Mouse (Mus musculus): ENCODE results near the gene Ppox. TPM values are rescaled to one million over a fixed set of nuclear protein-coding genes. Genes with fewer than 3 reads are reported as not detected.

Ppox gene
- total and polyA plus RNA-seq, 3 experiments = 9.7 to 31.4 (median 12.0) TPM

DNA sequence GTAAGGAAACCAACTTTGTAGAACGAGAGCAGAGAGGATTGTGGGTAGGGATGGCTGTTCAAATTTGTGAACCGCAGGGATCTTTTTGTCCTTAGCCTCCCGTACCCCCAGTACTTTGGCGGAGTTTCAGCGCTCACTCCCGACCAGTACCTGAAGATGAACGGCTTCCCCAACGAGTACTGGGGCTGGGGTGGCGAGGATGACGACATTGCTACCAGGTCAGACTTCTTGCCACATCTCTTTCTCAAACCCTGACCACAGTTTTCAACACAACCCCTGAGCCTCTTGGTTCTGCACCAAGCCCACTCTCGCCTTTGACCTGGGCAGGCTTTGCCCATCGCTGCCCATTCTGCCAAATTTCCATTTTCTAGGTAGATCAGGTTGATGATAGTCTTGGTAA is 6.8 kb downstream of the Ppox start:
- Histone ChIP-seq H3K36me3 (ENCODE audit: control insufficient read depth, insufficient read depth, low read length) (no peaks in the 10 kb centered on the region), H3K9ac (ENCODE audit: low read depth, low read length) (no peak overlapping the region), H3K4me3 (no peak overlapping the region), H3K27ac (no peak overlapping the region), H3K79me2 (replicated peaks; ENCODE audit: control insufficient read depth, insufficient read depth, low read length) (peaks cover 3% of the 10 kb centered on the region), H3K4me1 (ENCODE audit: control insufficient read depth, insufficient read depth, low read length) (peaks cover 4% of the 10 kb centered on the region; the same call in 1 of the 2 replicates), H3K27me3 (ENCODE audit: control insufficient read depth, insufficient read depth, low read length) (no peaks in the 10 kb centered on the region)
- WGBS = 90% methylated on average over 12 of the region's 12 CpGs
- TF ChIP-seq POLR2A (IDR thresholded peaks at IDR 0.05; ENCODE audit: insufficient read depth, low read depth, low read length) = 0 out of 2 replicates have a peak, but pooled peaks have one; percentile 7
- no peak for TF ChIP-seq EP300 (IDR thresholded peaks at IDR 0.05; ENCODE audit: insufficient read depth, low read depth, low read length)
- no peak for DNase-seq
- intact Hi-C loops (cut with DNase I) = no loop called here

DNA sequence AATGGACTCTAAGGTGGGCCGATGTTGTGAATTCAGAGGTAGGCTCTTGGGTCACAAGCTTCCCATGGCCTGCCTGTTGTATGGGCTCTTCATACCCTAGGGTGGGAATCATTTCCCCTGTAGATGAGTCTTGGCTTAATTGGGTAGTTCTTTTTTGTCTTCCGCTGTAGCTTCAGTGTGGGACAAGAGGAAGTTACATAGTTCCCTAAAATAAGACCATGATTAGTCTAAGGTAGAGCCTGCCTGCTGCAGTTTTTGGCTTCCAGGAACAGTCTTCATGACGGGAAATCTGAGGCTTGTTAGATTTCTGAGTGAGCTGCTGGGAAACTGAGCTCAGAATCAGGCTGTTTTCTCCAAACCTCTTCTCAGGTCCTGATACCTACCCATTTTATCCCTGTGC is 8.9 kb downstream of the Ppox start:
- peak in 1 of 2 experiments; percentile 6 for DNase-seq
- H3K4me1 ChIP-seq (ENCODE audit: control insufficient read depth, insufficient read depth, low read length) = peaks cover 4% of the 10 kb centered on the region; the same call in 1 of the 2 replicates
- WGBS = 50% methylated on average over 3 of the region's 3 CpGs
- no peak overlapping the region for H3K9ac ChIP-seq (ENCODE audit: low read depth, low read length)
- H3K79me2 ChIP-seq (replicated peaks; ENCODE audit: control insufficient read depth, insufficient read depth, low read length) = peaks cover 3% of the 10 kb centered on the region
- H3K4me3 ChIP-seq = no peak overlapping the region; the same call in 1 of the 2 replicates
- H3K36me3 ChIP-seq (ENCODE audit: control insufficient read depth, insufficient read depth, low read length) = no peaks in the 10 kb centered on the region
- peak overlapping the region; percentile 52 for H3K27ac ChIP-seq
- H3K27me3 ChIP-seq (ENCODE audit: control insufficient read depth, insufficient read depth, low read length) = no peaks in the 10 kb centered on the region
- TF ChIP-seq EP300 (IDR thresholded peaks at IDR 0.05; ENCODE audit: insufficient read depth, low read depth, low read length) (no peak), CTCF (IDR thresholded peaks at IDR 0.05) (no peak), POLR2A (IDR thresholded peaks at IDR 0.05; ENCODE audit: insufficient read depth, low read depth, low read length) (no peak)
- intact Hi-C loops (cut with DNase I) = no loop called here

DNA sequence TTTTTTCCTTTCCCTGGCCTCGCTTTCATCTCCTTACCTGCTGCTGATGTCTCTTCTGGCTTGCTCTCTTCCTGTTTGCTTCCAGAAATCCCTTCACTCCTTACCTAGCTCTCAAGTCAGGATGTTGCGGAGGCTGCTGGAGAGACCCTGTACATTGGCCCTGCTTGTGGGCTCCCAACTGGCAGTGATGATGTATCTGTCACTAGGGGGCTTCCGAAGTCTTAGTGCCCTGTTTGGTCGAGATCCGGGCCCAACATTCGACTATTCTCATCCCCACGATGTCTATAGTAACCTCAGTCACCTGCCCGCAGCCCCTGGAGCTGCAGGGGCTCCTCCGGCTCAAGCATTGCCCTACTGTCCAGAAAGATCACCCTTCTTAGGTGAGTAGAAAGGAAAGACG is 9.4 kb downstream of the Ppox start:
- peaks cover 4% of the 10 kb centered on the region; the same call in 1 of the 2 replicates for H3K4me1 ChIP-seq (ENCODE audit: control insufficient read depth, insufficient read depth, low read length)
- no peak overlapping the region; the same call in 1 of the 2 replicates for H3K4me3 ChIP-seq
- DNase-seq = peak in 1 of 2 experiments; percentile 11
- intact Hi-C loops (cut with DNase I) = no loop called here
- H3K27me3 ChIP-seq (ENCODE audit: control insufficient read depth, insufficient read depth, low read length) = no peaks in the 10 kb centered on the region
- WGBS = 49% methylated on average over 10 of the region's 10 CpGs
- no peaks in the 10 kb centered on the region for H3K36me3 ChIP-seq (ENCODE audit: control insufficient read depth, insufficient read depth, low read length)
- no peak overlapping the region for H3K9ac ChIP-seq (ENCODE audit: low read depth, low read length)
- H3K27ac ChIP-seq = peak overlapping the region; percentile 52
- peaks cover 3% of the 10 kb centered on the region for H3K79me2 ChIP-seq (replicated peaks; ENCODE audit: control insufficient read depth, insufficient read depth, low read length)
- TF ChIP-seq POLR2A (IDR thresholded peaks at IDR 0.05; ENCODE audit: insufficient read depth, low read depth, low read length) (no peak), EP300 (IDR thresholded peaks at IDR 0.05; ENCODE audit: insufficient read depth, low read depth, low read length) (no peak), CTCF (IDR thresholded peaks at IDR 0.05) (no peak)

DNA sequence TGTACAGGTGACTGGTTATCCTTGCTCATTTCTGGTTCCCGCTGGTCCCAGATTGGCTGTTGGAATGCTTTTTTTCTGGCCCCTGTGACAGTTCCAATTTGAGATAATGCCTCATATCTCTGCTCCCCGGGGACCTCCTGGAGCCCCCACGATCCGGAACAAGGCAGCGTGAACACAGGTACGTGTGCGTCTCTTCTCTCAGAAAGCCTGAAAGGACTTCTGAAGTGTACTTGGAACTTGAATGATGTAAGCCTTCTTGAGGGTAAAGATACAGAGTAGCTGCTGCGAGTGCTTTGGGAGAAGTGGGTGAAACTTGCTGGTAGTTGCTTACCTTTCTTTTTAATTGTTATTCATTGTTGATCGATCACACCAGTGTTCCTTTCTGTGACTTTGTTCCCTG is 9.8 kb downstream of the Ppox start:
- Histone ChIP-seq H3K27ac (0 out of 2 replicates have a peak overlapping the region, but pooled peaks have one; percentile 21), H3K4me3 (peak overlapping the region; percentile 97), H3K9ac (ENCODE audit: low read depth, low read length) (peak overlapping the region; percentile 72), H3K27me3 (ENCODE audit: control insufficient read depth, insufficient read depth, low read length) (no peaks in the 10 kb centered on the region), H3K79me2 (replicated peaks; ENCODE audit: control insufficient read depth, insufficient read depth, low read length) (peaks cover 3% of the 10 kb centered on the region), H3K4me1 (ENCODE audit: control insufficient read depth, insufficient read depth, low read length) (peaks cover 4% of the 10 kb centered on the region; the same call in 1 of the 2 replicates), H3K36me3 (ENCODE audit: control insufficient read depth, insufficient read depth, low read length) (no peaks in the 10 kb centered on the region)
- intact Hi-C loops (cut with DNase I) = no loop called here
- TF ChIP-seq POLR2A (IDR thresholded peaks at IDR 0.05; ENCODE audit: insufficient read depth, low read depth, low read length) (no peak), EP300 (IDR thresholded peaks at IDR 0.05; ENCODE audit: insufficient read depth, low read depth, low read length) (no peak), CTCF (IDR thresholded peaks at IDR 0.05) (no peak)
- WGBS = 30% methylated on average over 9 of the region's 9 CpGs
- DNase-seq = no peak

DNA sequence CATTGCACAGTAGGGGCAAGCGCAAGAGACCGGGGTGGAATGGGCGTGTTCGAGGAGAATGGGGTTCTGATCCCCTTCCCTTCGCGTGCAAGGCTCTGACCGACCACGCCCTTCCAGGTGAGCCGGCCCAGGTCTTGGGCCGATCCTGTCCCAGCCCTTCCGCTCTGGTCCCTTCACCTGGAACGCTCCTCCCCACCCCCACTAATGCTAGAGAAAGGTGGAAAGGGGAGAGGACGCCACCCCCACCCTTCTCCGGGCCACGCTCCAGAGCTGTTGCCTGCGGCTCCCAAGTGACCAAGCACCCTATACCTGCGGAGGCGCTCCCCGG is 10.4 kb downstream of the Ppox start:
- peaks cover 4% of the 10 kb centered on the region; the same call in 1 of the 2 replicates for H3K4me1 ChIP-seq (ENCODE audit: control insufficient read depth, insufficient read depth, low read length)
- peaks cover 3% of the 10 kb centered on the region for H3K79me2 ChIP-seq (replicated peaks; ENCODE audit: control insufficient read depth, insufficient read depth, low read length)
- H3K9ac ChIP-seq (ENCODE audit: low read depth, low read length) = peak overlapping the region; percentile 72
- H3K27ac ChIP-seq = peak overlapping the region; percentile 92
- no peak for DNase-seq
- no peak for TF ChIP-seq POLR2A (IDR thresholded peaks at IDR 0.05; ENCODE audit: insufficient read depth, low read depth, low read length)
- no peak for TF ChIP-seq EP300 (IDR thresholded peaks at IDR 0.05; ENCODE audit: insufficient read depth, low read depth, low read length)
- no peak for TF ChIP-seq CTCF (IDR thresholded peaks at IDR 0.05)
- H3K4me3 ChIP-seq = peak overlapping the region; percentile 97
- intact Hi-C loops (cut with DNase I) = no loop called here
- no peaks in the 10 kb centered on the region for H3K27me3 ChIP-seq (ENCODE audit: control insufficient read depth, insufficient read depth, low read length)
- WGBS = 2% methylated on average over 19 of the region's 19 CpGs
- H3K36me3 ChIP-seq (ENCODE audit: control insufficient read depth, insufficient read depth, low read length) = no peaks in the 10 kb centered on the region

DNA sequence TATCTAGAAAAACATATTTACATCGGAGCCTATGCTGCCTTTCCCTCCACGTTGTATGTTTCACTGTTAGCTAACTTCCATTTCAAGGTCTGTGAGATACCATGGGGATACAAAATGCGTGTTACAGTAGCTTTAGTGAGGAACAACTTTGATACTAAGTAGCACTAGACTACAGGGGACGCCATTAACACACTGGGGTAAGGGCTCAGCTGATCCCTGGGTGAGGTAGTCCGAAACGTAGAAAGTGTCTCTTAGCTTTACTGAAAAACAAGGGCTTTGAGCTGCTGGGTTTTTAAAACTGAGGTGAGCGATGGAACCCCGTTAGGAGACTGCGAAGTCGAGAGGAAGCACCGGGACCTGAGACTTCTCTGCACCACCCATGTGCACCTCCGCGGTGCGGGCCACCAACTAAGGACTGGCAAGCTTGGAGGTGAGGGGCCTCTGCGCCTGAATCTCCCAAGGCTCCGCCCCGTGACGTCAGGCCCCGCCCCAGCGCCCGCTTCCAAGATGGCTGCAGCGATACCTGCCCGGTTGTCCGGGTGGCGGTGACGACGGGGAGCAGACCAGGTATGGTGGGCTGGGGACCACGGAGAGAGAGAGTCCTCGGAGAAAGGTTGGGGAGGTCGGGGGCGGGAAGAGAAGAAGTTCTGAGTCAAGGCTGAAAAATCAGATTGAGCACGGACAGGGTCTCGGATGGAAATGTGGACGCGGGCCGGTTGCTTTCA is 11.0 kb downstream of the Ppox start, which contains the start of gene B4galt3:
Gene B4galt3 (plus strand): TSS at position 481 of the 725 bp plus-strand sequence.
- Histone ChIP-seq H3K36me3 (ENCODE audit: control insufficient read depth, insufficient read depth, low read length) (no peaks in the 10 kb centered on the region), H3K27ac (peak within 1 kb of the TSS; percentile 92), H3K79me2 (replicated peaks; ENCODE audit: control insufficient read depth, insufficient read depth, low read length) (peaks cover 3% of the 10 kb centered on the region), H3K27me3 (ENCODE audit: control insufficient read depth, insufficient read depth, low read length) (no peaks in the 10 kb centered on the region), H3K4me3 (peak within 1 kb of the TSS; percentile 97), H3K9ac (ENCODE audit: low read depth, low read length) (peak within 1 kb of the TSS; percentile 72), H3K4me1 (ENCODE audit: control insufficient read depth, insufficient read depth, low read length) (peaks cover 4% of the 10 kb centered on the region; the same call in 1 of the 2 replicates)
- peak; percentile 96 to 99 for DNase-seq
- intact Hi-C loops (cut with DNase I) = no loop called here
- TF ChIP-seq POLR2A (IDR thresholded peaks at IDR 0.05; ENCODE audit: insufficient read depth, low read depth, low read length) (peak; percentile 99), EP300 (IDR thresholded peaks at IDR 0.05; ENCODE audit: insufficient read depth, low read depth, low read length) (0 out of 2 replicates have a peak, but pooled peaks have one; percentile 49), CTCF (IDR thresholded peaks at IDR 0.05) (no peak)
- WGBS = 4% methylated on average over 36 of the region's 36 CpGs

All from heart, adult 2 months (tissue).